Mouse (Mus musculus) heart, postnatal 0 days (tissue): ENCODE results near the gene Oprl1. TPM values are rescaled to one million over a fixed set of nuclear protein-coding genes. Genes with fewer than 3 reads are reported as not detected.
A peak's percentile ranks its signal among the peaks of the same experiment; 100 is the strongest.

ENCODE experiments used
- ATAC-seq: fragments of 200-750 bp; cut with Nextera tagmentation; 2 replicates; pipeline ENCODE4 v1.8.0; 2017; ENCODE audit warnings: low read depth, moderate number of reproducible peaks, moderate library complexity; ENCODE audit not compliant: insufficient read depth
- DNase-seq: peaks from one replicate; pipeline ENCODE4 v3.0.0-alpha.2; 2016; ENCODE audit warnings: low spot score
- H3K27ac ChIP-seq: fragments of 300-500 bp; sonication (generic); 2 replicates; pipeline ENCODE4 v1.5.1; 2014; ENCODE audit warnings: low read depth, mild to moderate bottlenecking
- H3K27me3 ChIP-seq: fragments of 300-500 bp; sonication (generic); 2 replicates; pipeline ENCODE4 v1.6.1; 2014; ENCODE audit warnings: low read length, mixed read lengths; ENCODE audit not compliant: control insufficient read depth, insufficient read depth
- H3K36me3 ChIP-seq: fragments of 300-500 bp; sonication (generic); replicated peaks from 2 replicates; pipeline ENCODE4 v1.6.1; 2014; ENCODE audit warnings: low read length, mixed read lengths; ENCODE audit not compliant: control insufficient read depth, insufficient read depth
- H3K4me1 ChIP-seq: fragments of 300-500 bp; sonication (generic); 2 replicates; pipeline ENCODE4 v1.6.1; 2014; ENCODE audit warnings: antibody characterized with exemption; ENCODE audit not compliant: control insufficient read depth, insufficient read depth
- H3K4me2 ChIP-seq: fragments of 300-500 bp; sonication (generic); 2 replicates; pipeline ENCODE4 v1.6.1; 2014; ENCODE audit warnings: low read depth, mild to moderate bottlenecking, low read length, moderate library complexity
- H3K4me3 ChIP-seq: fragments of 300-500 bp; sonication (generic); 2 replicates; pipeline ENCODE4 v1.5.1; 2014; ENCODE audit warnings: low read depth, low read length
- H3K9ac ChIP-seq: fragments of 300-500 bp; sonication (generic); replicated peaks from 2 replicates; pipeline ENCODE4 v1.6.1; 2014; ENCODE audit warnings: low read depth, low read length, mixed read lengths
- H3K9me3 ChIP-seq: fragments of 300-500 bp; sonication (generic); replicated peaks from 2 replicates; pipeline ENCODE4 v1.6.1; 2016; ENCODE audit warnings: low read length; ENCODE audit not compliant: control insufficient read depth
- CTCF ChIP-seq: IDR thresholded peaks from 2 replicates; pipeline ENCODE4 v1.5.1; 2016; ENCODE audit warnings: antibody characterized with exemption, control low read depth, low read depth
- EP300 ChIP-seq: IDR thresholded peaks from 2 replicates; pipeline ENCODE4 v1.6.1; 2016; ENCODE audit warnings: antibody characterized with exemption, low read depth
- WGBS: fragments of 180-500 bp; shearing (Covaris S2); extraction: QIAGEN DNeasy Blood & Tissue Kit; methylation state at CpG from one replicate; pipeline ENCODE4 v1.1.7; 2014; 5-methylcytosine and 5-hydroxymethylcytosine counted together
- polyA plus RNA-seq: library from polyadenylated mRNA; unstranded; fragments of >200 nt; fragmentation: Nextera tagmentation; extraction: Ambion mirVana; gene quantifications from 2 replicates; pipeline ENCODE4 v1.2.1, GENCODE M21; 2015
- total RNA-seq: library from RNA; depleted of rRNA; stranded (reverse); fragments of >200 nt; gene quantifications from 2 replicates; pipeline ENCODE4 v1.2.3, GENCODE M21; 2014; ENCODE audit warnings: low replicate concordance; rRNA removed

Oprl1 gene
- total RNA-seq (0.77 and 8.1 TPM in 2 replicates), polyA plus RNA-seq (0.19 and 0.36 TPM in 2 replicates)

- 0 out of 2 replicates have a peak, but pooled peaks cover 6% of the 10 kb centered on the region for H3K4me1 ChIP-seq
- peak within 1 kb of the TSS; percentile 32 for H3K4me2 ChIP-seq
- no peaks in the 10 kb centered on the region for H3K27me3 ChIP-seq
- TF ChIP-seq CTCF (no peak), EP300 (no peak)
- 0% methylated on average over 7 of the region's 7 CpGs for WGBS
- no peak for ATAC-seq
- no peaks in the 10 kb centered on the region for H3K36me3 ChIP-seq
- no peak within 1 kb of the TSS for H3K27ac ChIP-seq
- no peaks in the 10 kb centered on the region for H3K9me3 ChIP-seq
- H3K4me3 ChIP-seq: no peak within 1 kb of the TSS
- no peak for DNase-seq
- H3K9ac ChIP-seq: no peak within 1 kb of the TSS
Measured at GRCm38 (mm10) chr2:181714903-181715326, at the start of gene Oprl1. TSS of gene Oprl1 (plus strand) at chr2:181715016.

GRCm38 (mm10) chr2:181670285-181670912 lies 44.4 kb upstream of the Oprl1 start:
- Histone ChIP-seq H3K4me2 (peak overlapping the region; percentile 66), H3K27ac (peak overlapping the region; percentile 77), H3K9ac (peak overlapping the region; percentile 67), H3K4me3 (peak overlapping the region; percentile 59), H3K27me3 (peaks cover 65% of the 10 kb centered on the region), H3K9me3 (no peaks in the 10 kb centered on the region), H3K4me1 (no peaks in the 10 kb centered on the region), H3K36me3 (no peaks in the 10 kb centered on the region)
- TF ChIP-seq CTCF (no peak), EP300 (no peak)
- no peak for DNase-seq
- WGBS: 3% methylated on average over 56 of the region's 56 CpGs
- no peak for ATAC-seq

GRCm38 (mm10) chr2:181670913-181671311 lies 43.9 kb upstream of the Oprl1 start:
- H3K4me3 ChIP-seq: peak overlapping the region; percentile 59
- H3K4me2 ChIP-seq: peak overlapping the region; percentile 66
- H3K36me3 ChIP-seq: no peaks in the 10 kb centered on the region
- ATAC-seq (no peak), DNase-seq (no peak)
- no peaks in the 10 kb centered on the region for H3K4me1 ChIP-seq
- WGBS: 1% methylated on average over 41 of the region's 41 CpGs
- TF ChIP-seq EP300 (no peak), CTCF (no peak)
- peak overlapping the region; percentile 67 for H3K9ac ChIP-seq
- peak overlapping the region; percentile 77 for H3K27ac ChIP-seq
- peaks cover 65% of the 10 kb centered on the region for H3K27me3 ChIP-seq
- no peaks in the 10 kb centered on the region for H3K9me3 ChIP-seq

GRCm38 (mm10) chr2:181671326-181671725 lies 43.5 kb upstream of the Oprl1 start, which contains the start of gene Sox18:
TSS of gene Sox18 (minus strand) at chr2:181671640.
- Histone ChIP-seq H3K4me2 (peak within 1 kb of the TSS; percentile 66), H3K4me1 (no peaks in the 10 kb centered on the region), H3K9ac (peak within 1 kb of the TSS; percentile 67), H3K9me3 (no peaks in the 10 kb centered on the region), H3K36me3 (no peaks in the 10 kb centered on the region), H3K27me3 (peaks cover 65% of the 10 kb centered on the region), H3K4me3 (peak within 1 kb of the TSS; percentile 59), H3K27ac (peak within 1 kb of the TSS; percentile 77)
- DNase-seq (no peak), ATAC-seq (peak; percentile 47)
- TF ChIP-seq CTCF (no peak), EP300 (no peak)
- under 1% methylated on average over 37 of the region's 43 CpGs for WGBS

GRCm38 (mm10) chr2:181671984-181672383 lies 42.8 kb upstream of the Oprl1 start:
- 24% methylated on average over 7 of the region's 7 CpGs for WGBS
- TF ChIP-seq CTCF (no peak), EP300 (no peak)
- ATAC-seq (no peak), DNase-seq (no peak)
- Histone ChIP-seq H3K27ac (peak overlapping the region; percentile 77), H3K9ac (no peak overlapping the region), H3K9me3 (no peaks in the 10 kb centered on the region), H3K27me3 (peaks cover 65% of the 10 kb centered on the region), H3K4me2 (peak overlapping the region; percentile 66; the same call in 1 of the 2 replicates), H3K36me3 (no peaks in the 10 kb centered on the region), H3K4me3 (peak overlapping the region; percentile 59; the same call in 1 of the 2 replicates), H3K4me1 (no peaks in the 10 kb centered on the region)

- H3K4me1 ChIP-seq: no peaks in the 10 kb centered on the region
- no peak for TF ChIP-seq CTCF
- TF ChIP-seq EP300: no peak
- H3K9ac ChIP-seq: no peak overlapping the region
- WGBS: 28% methylated on average over 1 of the region's 1 CpGs
- DNase-seq (no peak), ATAC-seq (0 out of 2 replicates have a peak, but pooled peaks have one; percentile 7)
- H3K4me3 ChIP-seq: no peak overlapping the region
- peaks cover 57% of the 10 kb centered on the region for H3K27me3 ChIP-seq
- H3K4me2 ChIP-seq: no peak overlapping the region
- H3K27ac ChIP-seq: peak overlapping the region; percentile 77
- H3K9me3 ChIP-seq: no peaks in the 10 kb centered on the region
- no peaks in the 10 kb centered on the region for H3K36me3 ChIP-seq
Measured at GRCm38 (mm10) chr2:181673501-181673900, 41.3 kb upstream of the Oprl1 start.
